Mouse (Mus musculus): Measurements from ENCODE around the gene H2afj. TPM values are rescaled to one million over a fixed set of nuclear protein-coding genes. Genes with fewer than 3 reads are reported as not detected.
A peak's percentile ranks its signal among the peaks of the same experiment; 100 is the strongest.

Gene H2afj
- polyA plus RNA-seq, 1 experiment, result 309 TPM

DNA sequence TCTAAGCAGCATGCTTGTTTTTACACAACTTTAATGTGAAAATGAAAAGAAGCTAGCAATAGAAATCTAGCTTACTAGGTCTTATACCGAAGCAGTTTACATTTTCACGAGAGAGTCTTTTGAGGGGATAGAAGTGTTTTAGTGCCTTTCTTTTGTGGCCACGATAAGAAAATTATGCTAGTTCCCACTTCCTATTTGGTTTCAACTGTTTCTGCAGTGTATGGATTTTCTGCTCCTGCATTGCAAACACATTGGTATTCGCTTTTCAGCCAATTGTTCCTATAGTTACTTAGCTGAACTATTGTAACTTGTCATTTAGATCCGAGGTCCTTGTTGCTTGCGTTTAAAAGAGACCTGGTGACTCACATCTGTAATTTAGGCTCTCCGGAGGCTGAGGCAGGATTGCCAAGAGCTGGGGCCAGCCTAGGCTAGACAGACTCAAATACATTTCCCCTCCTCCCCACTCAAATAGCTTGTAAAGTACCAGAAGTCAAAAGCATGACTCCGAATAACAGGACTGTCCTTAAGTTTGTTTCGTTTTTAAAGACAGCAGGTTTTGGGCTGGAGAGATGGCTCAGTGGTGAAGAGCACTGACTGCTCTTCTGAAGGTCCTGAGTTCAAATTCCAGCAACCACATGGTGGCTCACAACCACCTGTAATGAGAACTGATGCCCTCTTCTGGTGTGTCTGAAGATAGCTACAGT is 3.2 kb upstream of the H2afj start:
- Histone ChIP-seq H3K36me3 (ENCODE audit: control insufficient read depth, insufficient read depth, low read length) (no peaks in the 10 kb centered on the region), H3K27me3 (ENCODE audit: control insufficient read depth, insufficient read depth, low read length) (no peaks in the 10 kb centered on the region), H3K4me3 (ENCODE audit: control insufficient read depth, insufficient read depth, low read length) (no peak overlapping the region), H3K27ac (ENCODE audit: control insufficient read depth, insufficient read depth, low read length) (peak overlapping the region; percentile 91), H3K4me1 (replicated peaks; ENCODE audit: control insufficient read depth, insufficient read depth, low read length) (peaks cover 14% of the 10 kb centered on the region)
- WGBS, result 2% methylated on average over 9 of the region's 9 CpGs
- no peak for DNase-seq
- TF ChIP-seq POLR2A (IDR thresholded peaks at IDR 0.05; ENCODE audit: control insufficient read depth, extremely low read depth, insufficient read depth, low read length, poor library complexity) (no peak), CTCF (IDR thresholded peaks at IDR 0.05; ENCODE audit: borderline replicate concordance, control insufficient read depth, extremely low read depth, insufficient read depth, low read length, poor library complexity) (no peak)

DNA sequence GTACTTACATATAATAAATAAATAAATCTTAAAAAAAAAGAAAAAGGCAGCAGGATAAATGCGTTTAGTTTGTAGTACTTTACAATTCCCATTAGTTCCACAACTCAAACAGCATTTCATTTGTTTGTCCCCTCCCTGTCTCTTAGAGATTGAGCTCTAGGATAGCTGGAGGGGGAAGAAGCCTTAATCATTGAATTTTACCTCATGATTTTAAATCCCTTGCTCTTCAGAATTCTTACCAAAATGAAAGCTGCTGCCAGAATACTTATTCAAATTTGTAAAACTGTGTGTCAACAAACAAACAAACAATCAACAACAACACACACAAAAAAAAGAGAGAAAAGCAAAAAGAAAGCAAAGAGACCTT is 2.7 kb upstream of the H2afj start:
- 56% methylated on average over 1 of the region's 1 CpGs for WGBS
- no peak for DNase-seq
- Histone ChIP-seq H3K36me3 (ENCODE audit: control insufficient read depth, insufficient read depth, low read length) (no peaks in the 10 kb centered on the region), H3K4me1 (replicated peaks; ENCODE audit: control insufficient read depth, insufficient read depth, low read length) (peaks cover 14% of the 10 kb centered on the region), H3K4me3 (ENCODE audit: control insufficient read depth, insufficient read depth, low read length) (no peak overlapping the region), H3K27ac (ENCODE audit: control insufficient read depth, insufficient read depth, low read length) (no peak overlapping the region; the same call in 1 of the 2 replicates), H3K27me3 (ENCODE audit: control insufficient read depth, insufficient read depth, low read length) (no peaks in the 10 kb centered on the region)
- no peak for TF ChIP-seq CTCF (IDR thresholded peaks at IDR 0.05; ENCODE audit: borderline replicate concordance, control insufficient read depth, extremely low read depth, insufficient read depth, low read length, poor library complexity)
- TF ChIP-seq POLR2A (IDR thresholded peaks at IDR 0.05; ENCODE audit: control insufficient read depth, extremely low read depth, insufficient read depth, low read length, poor library complexity), result no peak

- WGBS, result 90% methylated on average over 5 of the region's 5 CpGs
Observed at GRCm38 (mm10) chr6:136806819-136807218, 1.2 kb upstream of the H2afj start.

GRCm38 (mm10) chr6:136807395-136808013 is 540 bp upstream of the H2afj start:
- Histone ChIP-seq H3K4me3 (ENCODE audit: control insufficient read depth, insufficient read depth, low read length) (no peak overlapping the region), H3K27me3 (ENCODE audit: control insufficient read depth, insufficient read depth, low read length) (no peaks in the 10 kb centered on the region), H3K4me1 (replicated peaks; ENCODE audit: control insufficient read depth, insufficient read depth, low read length) (peaks cover 14% of the 10 kb centered on the region), H3K27ac (ENCODE audit: control insufficient read depth, insufficient read depth, low read length) (peak overlapping the region; percentile 32; the same call in 1 of the 2 replicates), H3K36me3 (ENCODE audit: control insufficient read depth, insufficient read depth, low read length) (no peaks in the 10 kb centered on the region)
- WGBS, result 61% methylated on average over 18 of the region's 18 CpGs
- TF ChIP-seq POLR2A (IDR thresholded peaks at IDR 0.05; ENCODE audit: control insufficient read depth, extremely low read depth, insufficient read depth, low read length, poor library complexity) (no peak), CTCF (IDR thresholded peaks at IDR 0.05; ENCODE audit: borderline replicate concordance, control insufficient read depth, extremely low read depth, insufficient read depth, low read length, poor library complexity) (no peak)
- no peak for DNase-seq

More at GRCm38 (mm10) chr6:136806819-136807218, 1.2 kb upstream of the H2afj start:
- no peak for TF ChIP-seq POLR2A (IDR thresholded peaks at IDR 0.05; ENCODE audit: control insufficient read depth, extremely low read depth, insufficient read depth, low read length, poor library complexity)
- TF ChIP-seq CTCF (IDR thresholded peaks at IDR 0.05; ENCODE audit: borderline replicate concordance, control insufficient read depth, extremely low read depth, insufficient read depth, low read length, poor library complexity), result no peak
- H3K36me3 ChIP-seq (ENCODE audit: control insufficient read depth, insufficient read depth, low read length), result no peaks in the 10 kb centered on the region
- H3K4me1 ChIP-seq (replicated peaks; ENCODE audit: control insufficient read depth, insufficient read depth, low read length), result peaks cover 14% of the 10 kb centered on the region
- H3K27ac ChIP-seq (ENCODE audit: control insufficient read depth, insufficient read depth, low read length), result no peak overlapping the region
- no peak overlapping the region for H3K4me3 ChIP-seq (ENCODE audit: control insufficient read depth, insufficient read depth, low read length)
- no peak for DNase-seq
- no peaks in the 10 kb centered on the region for H3K27me3 ChIP-seq (ENCODE audit: control insufficient read depth, insufficient read depth, low read length)

DNA sequence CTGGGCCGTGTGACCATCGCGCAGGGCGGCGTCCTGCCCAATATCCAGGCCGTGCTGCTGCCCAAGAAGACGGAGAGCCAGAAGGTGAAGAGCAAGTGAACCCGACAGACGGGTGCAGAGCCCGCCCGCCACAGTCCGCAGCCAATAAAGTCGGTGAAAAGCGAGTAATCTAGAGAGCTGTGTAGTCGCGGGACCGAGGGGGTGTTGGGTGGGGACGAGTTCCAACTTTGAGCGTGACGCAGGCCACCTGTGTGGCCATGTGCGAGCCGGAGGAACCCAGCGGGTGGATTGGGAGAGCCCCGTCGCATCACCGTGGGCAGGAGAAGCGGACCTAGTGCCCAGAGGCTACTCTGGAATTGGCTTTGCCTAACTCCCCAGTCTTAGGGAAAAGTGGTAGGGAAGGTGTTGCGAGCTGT is 595 bp downstream of the H2afj start:
- WGBS, result under 1% methylated on average over 28 of the region's 28 CpGs
- DNase-seq, result peak; percentile 42
- H3K27ac ChIP-seq (ENCODE audit: control insufficient read depth, insufficient read depth, low read length), result peak overlapping the region; percentile 12; the same call in 1 of the 2 replicates
- no peaks in the 10 kb centered on the region for H3K27me3 ChIP-seq (ENCODE audit: control insufficient read depth, insufficient read depth, low read length)
- peaks cover 7% of the 10 kb centered on the region for H3K36me3 ChIP-seq (ENCODE audit: control insufficient read depth, insufficient read depth, low read length)
- no peak for TF ChIP-seq CTCF (IDR thresholded peaks at IDR 0.05; ENCODE audit: borderline replicate concordance, control insufficient read depth, extremely low read depth, insufficient read depth, low read length, poor library complexity)
- TF ChIP-seq POLR2A (IDR thresholded peaks at IDR 0.05; ENCODE audit: control insufficient read depth, extremely low read depth, insufficient read depth, low read length, poor library complexity), result no peak
- peaks cover 14% of the 10 kb centered on the region for H3K4me1 ChIP-seq (replicated peaks; ENCODE audit: control insufficient read depth, insufficient read depth, low read length)
- H3K4me3 ChIP-seq (ENCODE audit: control insufficient read depth, insufficient read depth, low read length), result peak overlapping the region; percentile 50

- no peaks in the 10 kb centered on the region for H3K27me3 ChIP-seq (ENCODE audit: control insufficient read depth, insufficient read depth, low read length)
- DNase-seq, result peak; percentile 37
- no peak overlapping the region for H3K27ac ChIP-seq (ENCODE audit: control insufficient read depth, insufficient read depth, low read length)
- WGBS, result under 1% methylated on average over 14 of the region's 14 CpGs
- peaks cover 12% of the 10 kb centered on the region for H3K36me3 ChIP-seq (ENCODE audit: control insufficient read depth, insufficient read depth, low read length)
- H3K4me1 ChIP-seq (replicated peaks; ENCODE audit: control insufficient read depth, insufficient read depth, low read length), result peaks cover 14% of the 10 kb centered on the region
- H3K4me3 ChIP-seq (ENCODE audit: control insufficient read depth, insufficient read depth, low read length), result peak overlapping the region; percentile 50
- TF ChIP-seq POLR2A (IDR thresholded peaks at IDR 0.05; ENCODE audit: control insufficient read depth, extremely low read depth, insufficient read depth, low read length, poor library complexity) (no peak), CTCF (IDR thresholded peaks at IDR 0.05; ENCODE audit: borderline replicate concordance, control insufficient read depth, extremely low read depth, insufficient read depth, low read length, poor library complexity) (no peak)
Observed at GRCm38 (mm10) chr6:136809077-136809476, 1.0 kb downstream of the H2afj start.

Data from thymus, adult 2 months (tissue).